ENCODE assay signal across 14 mouse cellular contexts in the genomic region with DNA sequence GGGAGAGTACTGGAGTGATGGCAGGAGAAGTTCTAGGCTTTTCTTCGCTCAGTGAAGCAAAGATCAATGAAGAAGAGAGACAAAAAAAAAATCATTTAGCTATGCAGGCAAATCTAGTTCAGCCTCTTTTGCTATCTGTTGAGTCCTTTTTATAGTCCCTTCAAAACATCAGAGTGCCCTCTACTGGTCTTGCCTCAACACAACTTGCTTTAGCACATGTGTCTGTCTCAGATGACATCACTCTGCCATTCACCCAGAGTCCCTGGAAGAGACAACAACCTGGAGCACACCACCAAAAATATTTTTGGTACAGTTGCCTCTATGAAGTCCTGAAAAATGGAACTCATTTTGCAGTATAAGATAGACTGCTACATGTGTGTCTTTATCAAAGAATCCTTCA.
DNase-seq lines count a peak whose midpoint lies in the region; ATAC-seq and TF ChIP-seq lines count a peak whose summit lies in the region.
"Had no signal": no experiment of that assay in that cellular context is flagged by ENCODE, and none has a peak within 500 bp of the region (broad histone marks: within the 10 kb centered on the region; RNA-seq: fewer than 3 reads in every experiment).

No protein-coding gene starts in this region.

- intact Hi-C loops in heart, postnatal 36 days (cut with DNase I), result no loop called here

- H3K4me2 ChIP-seq in hindbrain, postnatal 0 days (ENCODE audit: low read depth, low read length), result no peak overlapping the region
- no peak overlapping the region for H3K4me2 ChIP-seq in hindbrain, embryonic 14.5 days (replicated peaks)
- H3K4me2 ChIP-seq: hindbrain, embryonic 15.5 days; liver, embryonic 13.5 days had no signal

- no peaks in the 10 kb centered on the region for H3K36me3 ChIP-seq in hindbrain, postnatal 0 days (ENCODE audit: insufficient read depth, low read length)
- no peaks in the 10 kb centered on the region for H3K36me3 ChIP-seq in hindbrain, embryonic 14.5 days (replicated peaks; ENCODE audit: control insufficient read depth, insufficient read depth)
- H3K36me3 ChIP-seq: G1E; hindbrain, embryonic 15.5 days; liver, embryonic 13.5 days had no signal

- no peak overlapping the region for H3K4me3 ChIP-seq in hindbrain, postnatal 0 days (ENCODE audit: low read length)
- H3K4me3 ChIP-seq in hindbrain, embryonic 14.5 days (replicated peaks; ENCODE audit: low read length), result no peak overlapping the region
- H3K4me3 ChIP-seq: hindbrain, embryonic 15.5 days; liver, embryonic 13.5 days had no signal

- no peak overlapping the region for H3K27ac ChIP-seq in hindbrain, postnatal 0 days
- no peak overlapping the region for H3K27ac ChIP-seq in hindbrain, embryonic 14.5 days
- H3K27ac ChIP-seq: hindbrain, embryonic 15.5 days; liver, embryonic 13.5 days had no signal

- 58% methylated on average over 1 of the region's 1 CpGs for WGBS in hindbrain, postnatal 0 days
- 58% methylated on average over 1 of the region's 1 CpGs for WGBS in hindbrain, embryonic 14.5 days

- TF ChIP-seq CTCF in hindbrain, postnatal 0 days (IDR thresholded peaks at IDR 0.05; ENCODE audit: low read depth), result peak; percentile 13; the same call in 1 of the 2 replicates

- no peak for ATAC-seq in hindbrain, postnatal 0 days
- no peak for ATAC-seq in hindbrain, embryonic 14.5 days (ENCODE audit: low FRiP score)

- H3K4me1 ChIP-seq in hindbrain, postnatal 0 days (ENCODE audit: insufficient read depth, low read length), result no peaks in the 10 kb centered on the region
- no peaks in the 10 kb centered on the region for H3K4me1 ChIP-seq in hindbrain, embryonic 14.5 days (replicated peaks; ENCODE audit: control insufficient read depth, insufficient read depth, low read length)
- H3K4me1 ChIP-seq: hindbrain, embryonic 15.5 days; liver, embryonic 13.5 days had no signal

- H3K9me3 ChIP-seq in hindbrain, postnatal 0 days (ENCODE audit: low read length), result no peaks in the 10 kb centered on the region
- H3K9me3 ChIP-seq in hindbrain, embryonic 14.5 days (ENCODE audit: control insufficient read depth, low read length), result no peaks in the 10 kb centered on the region
- H3K9me3 ChIP-seq: hindbrain, embryonic 15.5 days; liver, embryonic 13.5 days had no signal

- no peak overlapping the region for H3K9ac ChIP-seq in hindbrain, postnatal 0 days (replicated peaks; ENCODE audit: low read length)
- H3K9ac ChIP-seq in hindbrain, embryonic 14.5 days, result no peak overlapping the region
- H3K9ac ChIP-seq: hindbrain, embryonic 15.5 days; liver, embryonic 13.5 days had no signal

- DNase-seq in hindbrain, postnatal 0 days (ENCODE audit: low spot score), result peak; percentile 8
- no peak for DNase-seq in hindbrain, embryonic 14.5 days (ENCODE audit: low spot score)
- peak; percentile 6 for DNase-seq in right cerebral cortex, adult 18-20 months
- DNase-seq in right cerebral cortex, postnatal 4 days, result no peak
- peak; percentile 49 for DNase-seq in embryo, embryonic 10.5 days (ENCODE audit: low spot score)
- no peak for DNase-seq in gastrocnemius, postnatal 4 days (ENCODE audit: low spot score in 2 of 2)
- no peak for DNase-seq in heart, postnatal 36 days
- DNase-seq: adrenal gland, postnatal 10 days; heart, adult 18-20 months; liver, embryonic 13.5 days; lung, postnatal 4 days; right cerebral cortex, postnatal 14 days had no signal

- no peaks in the 10 kb centered on the region for H3K27me3 ChIP-seq in hindbrain, postnatal 0 days (ENCODE audit: insufficient read depth, low read length)
- H3K27me3 ChIP-seq in hindbrain, embryonic 14.5 days (ENCODE audit: control insufficient read depth, insufficient read depth, low read length), result no peaks in the 10 kb centered on the region
- H3K27me3 ChIP-seq: hindbrain, embryonic 15.5 days; liver, embryonic 13.5 days had no signal

Comparison
In these comparisons a context has a peak if more than half of its experiments do, and no peak if none do; other contexts are left out.
1. DNase-seq: peak in hindbrain, postnatal 0 days (single experiment), right cerebral cortex, adult 18-20 months (single experiment) and embryo, embryonic 10.5 days (single experiment); none in hindbrain, embryonic 14.5 days (single experiment), right cerebral cortex, postnatal 4 days (single experiment), gastrocnemius, postnatal 4 days (0 of 2) and heart, postnatal 36 days (0 of 2).